Mouse (Mus musculus): ENCODE results near the gene Mettl14. TPM values are rescaled to one million over a fixed set of nuclear protein-coding genes. Genes with fewer than 3 reads are reported as not detected.
"Not testable (repeated sequence)": the region's sequence is repeated elsewhere in the genome, so short reads cannot be mapped to it uniquely, and the experiment has no call there.

Mettl14 gene
- polyA plus RNA-seq, 1 experiment = 7.0 TPM

DNA sequence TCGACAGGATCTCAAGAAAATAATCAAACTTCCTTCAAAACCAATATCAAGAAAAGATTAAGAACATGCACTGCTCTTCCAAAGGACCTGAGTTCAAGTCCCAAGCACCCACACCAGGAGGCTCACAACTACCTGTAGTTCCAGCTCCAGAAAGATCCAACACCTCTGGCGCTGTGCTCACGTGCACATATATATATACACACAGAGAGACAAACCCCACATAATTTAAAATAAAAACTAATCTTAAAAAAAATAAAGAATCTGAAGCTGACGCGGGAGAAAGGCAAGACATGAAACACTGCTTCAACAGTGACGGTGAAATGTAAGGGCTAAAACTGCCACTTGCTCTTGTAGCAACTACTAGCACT lies 806 bp downstream of the Mettl14 start:
- H3K27ac ChIP-seq (replicated peaks; ENCODE audit: low read depth, low read length) = peak overlapping the region; percentile 69

DNA sequence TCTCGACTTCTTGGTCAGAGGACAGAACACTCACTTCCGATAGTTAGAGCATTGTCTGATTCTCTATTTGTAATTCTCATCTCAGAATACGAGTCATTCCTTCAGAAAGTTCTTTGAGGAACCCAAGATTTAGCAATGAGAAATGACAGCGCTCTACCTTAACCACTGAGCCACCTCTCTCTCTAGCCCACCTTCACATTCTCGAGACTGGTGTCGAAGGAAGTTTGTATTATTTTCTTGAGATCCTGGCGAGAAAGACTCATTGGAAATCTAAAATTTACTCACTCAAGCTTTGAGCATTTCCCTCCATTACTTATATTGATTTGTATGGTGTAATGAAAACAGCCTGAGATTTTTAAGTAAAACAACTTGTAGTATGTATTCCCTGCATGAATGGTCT lies 1.5 kb downstream of the Mettl14 start:
- H3K27ac ChIP-seq (replicated peaks; ENCODE audit: low read depth, low read length) = no peak overlapping the region
- H3K4me3 ChIP-seq (ENCODE audit: insufficient read depth, low read depth, low read length) = no peak overlapping the region

More for the DNA sequence above, 806 bp downstream of the Mettl14 start:
- no peaks in the 10 kb centered on the region for H3K4me1 ChIP-seq (ENCODE audit: control insufficient read depth, insufficient read depth, insufficient read length, low read length)
- H3K4me3 ChIP-seq (ENCODE audit: insufficient read depth, low read depth, low read length) = peak overlapping the region; percentile 88

GRCm38 (mm10) chr3:123376562-123376961 lies 9.3 kb downstream of the Mettl14 start:
- H3K4me1 ChIP-seq (ENCODE audit: control insufficient read depth, insufficient read depth, insufficient read length, low read length) = no peaks in the 10 kb centered on the region
- no peak overlapping the region for H3K4me3 ChIP-seq (ENCODE audit: insufficient read depth, low read depth, low read length)
- H3K27ac ChIP-seq (replicated peaks; ENCODE audit: low read depth, low read length) = no peak overlapping the region

More for the DNA sequence above, 1.5 kb downstream of the Mettl14 start:
- no peaks in the 10 kb centered on the region for H3K4me1 ChIP-seq (ENCODE audit: control insufficient read depth, insufficient read depth, insufficient read length, low read length)

DNA sequence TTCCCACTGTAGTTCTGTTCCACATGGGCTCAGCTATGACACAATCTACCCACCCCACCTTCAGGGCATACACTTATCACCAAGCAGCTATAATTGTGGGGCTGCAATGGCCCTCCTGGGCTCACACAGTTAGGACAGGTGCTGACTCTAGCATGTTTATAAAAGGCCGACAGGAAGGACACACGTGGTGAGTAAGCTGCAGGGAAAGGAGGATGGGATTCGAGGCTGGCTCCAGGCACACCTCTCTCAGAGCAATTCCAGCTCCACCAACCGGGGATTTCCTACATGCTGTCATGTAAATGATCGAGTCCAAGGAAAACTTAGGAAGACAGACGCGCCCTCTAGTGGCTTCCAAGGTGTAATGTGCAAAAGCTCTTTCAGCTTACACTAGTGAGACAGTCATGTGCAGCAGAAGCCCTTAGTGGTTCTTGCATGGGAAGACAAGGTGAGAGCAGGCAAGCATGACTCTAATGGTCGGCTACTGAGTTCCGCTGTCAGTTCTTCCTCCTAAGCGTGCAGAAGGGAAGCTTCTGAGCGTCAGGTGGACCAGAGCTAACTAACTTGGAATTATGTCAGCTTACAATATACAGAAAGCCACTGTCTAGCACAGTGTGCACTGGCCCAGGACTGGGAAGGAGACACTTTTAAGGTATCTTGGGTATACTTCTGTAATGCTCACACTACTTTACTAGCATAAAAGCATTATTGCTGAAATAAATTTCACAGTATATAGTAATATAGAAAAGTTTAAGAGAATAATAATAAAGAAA lies 14.0 kb downstream of the Mettl14 start:
- Histone ChIP-seq H3K4me1 (ENCODE audit: control insufficient read depth, insufficient read depth, insufficient read length, low read length) (no peaks in the 10 kb centered on the region), H3K27ac (replicated peaks; ENCODE audit: low read depth, low read length) (no peak overlapping the region)

DNA sequence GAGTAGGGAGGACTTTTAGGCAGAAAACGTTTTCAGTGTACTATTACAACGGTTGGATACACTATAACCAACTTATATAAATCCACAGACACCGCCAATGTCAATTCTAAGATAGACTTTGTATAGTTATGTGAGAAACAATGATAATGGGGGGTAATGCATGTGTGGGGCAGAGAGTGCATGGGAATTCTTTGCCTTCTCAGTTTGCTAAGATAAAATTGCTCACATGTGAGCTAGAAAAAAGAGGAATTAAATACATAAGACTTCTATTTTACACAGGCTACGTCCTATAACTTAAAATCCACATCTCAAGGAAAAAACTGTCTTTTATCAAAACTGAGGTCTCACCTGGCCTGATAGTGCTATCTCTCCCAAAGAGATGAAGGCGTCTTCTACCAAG lies 15.0 kb downstream of the Mettl14 start:
- Histone ChIP-seq H3K4me1 (ENCODE audit: control insufficient read depth, insufficient read depth, insufficient read length, low read length) (no peaks in the 10 kb centered on the region), H3K27ac (replicated peaks; ENCODE audit: low read depth, low read length) (no peak overlapping the region), H3K4me3 (ENCODE audit: insufficient read depth, low read depth, low read length) (no peak overlapping the region)

More for the DNA sequence above, 14.0 kb downstream of the Mettl14 start:
- no peak overlapping the region for H3K4me3 ChIP-seq (ENCODE audit: insufficient read depth, low read depth, low read length)

DNA sequence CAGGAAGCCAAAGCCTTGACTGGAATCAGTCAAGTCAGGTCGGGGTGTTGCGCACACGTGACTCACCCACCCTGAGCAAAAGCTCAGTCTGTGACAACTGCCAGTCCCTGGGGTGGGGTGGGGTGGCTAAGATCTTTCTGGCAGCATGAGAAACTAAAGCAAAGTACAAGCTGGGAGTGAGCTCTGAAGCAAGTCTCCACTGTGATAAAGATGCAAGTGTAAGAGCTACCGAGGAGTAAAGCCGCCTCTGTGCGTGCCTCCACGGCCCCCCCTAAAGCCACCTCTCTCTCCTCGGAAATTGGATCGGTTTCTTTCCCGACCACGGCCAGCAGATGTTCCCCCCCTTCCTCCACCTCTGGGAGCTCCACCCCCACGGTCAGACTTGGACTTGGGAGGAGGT lies 16.7 kb downstream of the Mettl14 start:
- H3K4me3 ChIP-seq (ENCODE audit: insufficient read depth, low read depth, low read length) = no peak overlapping the region
- no peaks in the 10 kb centered on the region for H3K4me1 ChIP-seq (ENCODE audit: control insufficient read depth, insufficient read depth, insufficient read length, low read length)
- no peak overlapping the region for H3K27ac ChIP-seq (replicated peaks; ENCODE audit: low read depth, low read length)

DNA sequence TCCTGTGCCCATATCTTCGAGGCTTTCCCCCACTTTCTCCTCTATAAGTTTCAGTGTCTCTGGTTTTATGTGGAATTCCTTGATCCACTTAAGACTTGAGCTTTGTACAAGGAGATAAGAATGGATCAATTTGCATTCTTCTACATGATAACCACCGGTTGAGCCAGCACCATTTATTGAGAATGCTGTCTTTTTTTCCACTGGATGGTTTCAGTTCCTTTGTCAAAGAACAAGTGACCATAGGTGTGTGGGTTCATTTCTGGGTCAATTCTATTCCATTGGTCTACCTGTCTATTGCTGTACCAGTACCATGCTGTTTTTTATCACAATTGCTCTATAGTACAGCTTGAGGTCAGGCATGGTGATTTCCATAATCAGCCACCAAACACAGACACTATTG lies 19.1 kb downstream of the Mettl14 start:
- not testable (repeated sequence) for H3K4me1 ChIP-seq (ENCODE audit: control insufficient read depth, insufficient read depth, insufficient read length, low read length); H3K4me3 ChIP-seq (ENCODE audit: insufficient read depth, low read depth, low read length); H3K27ac ChIP-seq (replicated peaks; ENCODE audit: low read depth, low read length)

DNA sequence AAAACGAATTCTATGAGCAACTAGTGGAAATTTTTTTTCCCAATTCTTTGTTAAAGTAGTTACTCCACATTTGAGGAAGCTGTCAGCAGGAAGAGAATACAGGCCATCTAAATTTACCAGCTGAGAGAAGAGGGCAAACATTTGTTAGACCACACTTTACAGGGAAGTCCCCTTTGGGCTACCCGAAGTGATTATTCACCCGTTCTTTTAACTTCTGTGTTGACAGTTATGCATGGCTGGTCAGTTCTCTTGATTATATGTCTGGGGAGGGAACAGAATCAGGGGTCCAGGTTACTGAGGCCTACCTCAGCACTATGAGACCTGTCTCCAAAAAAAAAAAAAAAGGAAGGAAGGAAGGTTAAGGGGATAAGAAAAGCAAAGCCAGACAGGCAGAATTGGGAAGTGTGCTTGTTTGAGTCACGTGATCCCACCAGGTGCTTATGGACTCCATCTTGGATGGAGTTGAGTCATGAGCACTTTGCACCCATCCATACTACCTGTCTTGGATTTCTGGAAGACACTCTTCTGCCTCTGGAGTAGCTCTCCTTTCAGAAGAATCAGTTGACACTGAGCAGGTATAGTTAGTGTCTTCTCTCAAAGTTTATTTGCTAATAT lies 29.4 kb downstream of the Mettl14 start:
- H3K4me1 ChIP-seq (ENCODE audit: control insufficient read depth, insufficient read depth, insufficient read length, low read length) = no peaks in the 10 kb centered on the region
- no peak overlapping the region for H3K27ac ChIP-seq (replicated peaks; ENCODE audit: low read depth, low read length)
- no peak overlapping the region for H3K4me3 ChIP-seq (ENCODE audit: insufficient read depth, low read depth, low read length)

DNA sequence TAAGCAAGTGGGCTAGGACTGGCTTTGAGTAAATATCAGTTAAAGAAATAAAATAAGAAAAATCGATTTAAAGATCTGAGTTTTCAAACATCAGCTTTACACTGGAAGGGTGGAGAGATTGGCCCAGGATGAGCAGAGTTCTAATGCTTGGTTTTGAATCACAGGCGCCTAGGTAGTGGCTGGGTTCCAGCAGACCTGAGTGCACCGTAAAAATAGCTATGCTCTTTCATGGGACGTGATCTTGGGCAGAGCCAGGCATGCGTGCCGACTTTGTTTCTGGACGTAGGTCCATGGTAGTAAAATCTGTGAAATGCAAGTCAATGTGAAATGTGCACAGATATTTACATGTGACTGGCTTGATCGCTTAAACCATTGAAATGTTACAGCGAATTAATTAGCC lies 31.5 kb downstream of the Mettl14 start:
- Histone ChIP-seq H3K4me3 (ENCODE audit: insufficient read depth, low read depth, low read length) (no peak overlapping the region), H3K4me1 (ENCODE audit: control insufficient read depth, insufficient read depth, insufficient read length, low read length) (no peaks in the 10 kb centered on the region), H3K27ac (replicated peaks; ENCODE audit: low read depth, low read length) (no peak overlapping the region)

DNA sequence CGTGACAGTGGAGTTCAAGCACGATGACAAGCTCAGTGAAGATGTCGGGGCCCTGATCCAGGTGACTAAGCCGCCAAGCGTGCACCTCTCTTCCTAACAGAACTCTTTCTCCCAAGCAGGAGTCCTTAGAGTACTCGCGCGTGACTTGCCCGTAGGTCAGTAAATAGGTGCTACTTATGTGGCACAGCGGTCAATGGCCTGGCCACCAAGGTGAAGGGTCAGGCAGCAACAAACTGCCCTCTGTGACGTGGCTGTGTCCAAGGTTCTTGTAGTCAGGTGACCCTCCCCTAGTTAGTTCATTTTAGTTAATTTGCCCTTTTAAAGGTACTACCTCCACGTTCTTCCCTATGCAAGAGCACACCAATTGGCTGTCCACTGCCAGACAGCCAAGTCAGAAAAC lies 32.2 kb downstream of the Mettl14 start:
- H3K27ac ChIP-seq (replicated peaks; ENCODE audit: low read depth, low read length) = no peak overlapping the region

DNA sequence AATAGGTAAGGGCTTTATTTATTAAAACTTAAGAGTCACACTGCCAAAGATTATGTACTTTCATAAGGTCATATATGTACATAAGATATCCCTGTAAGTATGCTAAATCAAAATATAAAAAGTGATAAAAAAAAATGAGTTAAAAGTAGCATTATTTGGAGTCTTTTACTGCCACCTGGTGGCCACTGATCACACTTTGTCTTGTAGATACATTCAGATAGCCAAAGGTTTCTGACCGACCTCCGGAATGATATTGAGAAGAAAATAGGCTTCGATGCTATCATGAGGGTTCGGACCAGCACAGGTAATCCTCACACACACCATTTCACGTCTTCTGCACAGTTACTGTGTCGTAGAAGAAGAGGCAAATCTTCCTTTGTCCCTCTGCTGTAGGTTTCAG lies 32.7 kb downstream of the Mettl14 start:
- no peak overlapping the region for H3K4me3 ChIP-seq (ENCODE audit: insufficient read depth, low read depth, low read length)
- no peak overlapping the region for H3K27ac ChIP-seq (replicated peaks; ENCODE audit: low read depth, low read length)
- no peaks in the 10 kb centered on the region for H3K4me1 ChIP-seq (ENCODE audit: control insufficient read depth, insufficient read depth, insufficient read length, low read length)

More for the DNA sequence above, 32.2 kb downstream of the Mettl14 start:
- Histone ChIP-seq H3K4me1 (ENCODE audit: control insufficient read depth, insufficient read depth, insufficient read length, low read length) (no peaks in the 10 kb centered on the region), H3K4me3 (ENCODE audit: insufficient read depth, low read depth, low read length) (no peak overlapping the region)

- no peak overlapping the region for H3K27ac ChIP-seq (replicated peaks; ENCODE audit: low read depth, low read length)
- no peaks in the 10 kb centered on the region for H3K4me1 ChIP-seq (ENCODE audit: control insufficient read depth, insufficient read depth, insufficient read length, low read length)
Observed at GRCm38 (mm10) chr3:123351519-123351918, 34.4 kb downstream of the Mettl14 start.

DNA sequence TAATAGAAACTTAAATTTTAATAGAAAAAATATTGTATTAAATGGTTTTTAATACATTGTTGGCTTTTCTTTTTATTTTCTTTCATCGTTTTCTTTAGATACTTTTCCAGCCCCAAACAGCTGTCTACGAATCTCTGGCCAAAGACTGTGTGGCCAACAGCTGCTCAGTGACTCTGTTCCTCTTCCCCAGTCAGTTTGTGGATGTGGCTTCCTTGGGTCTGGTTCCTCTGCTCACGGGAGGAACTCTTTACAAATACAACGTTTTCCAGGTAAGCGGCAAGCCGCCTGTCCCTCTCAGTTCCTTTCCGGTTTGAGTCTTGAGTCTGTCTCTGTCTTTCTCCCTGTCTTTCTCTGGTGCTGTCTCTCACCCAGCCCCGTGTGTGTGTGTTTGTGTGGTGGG lies 35.3 kb downstream of the Mettl14 start:
- Histone ChIP-seq H3K27ac (replicated peaks; ENCODE audit: low read depth, low read length) (no peak overlapping the region), H3K4me3 (ENCODE audit: insufficient read depth, low read depth, low read length) (no peak overlapping the region), H3K4me1 (ENCODE audit: control insufficient read depth, insufficient read depth, insufficient read length, low read length) (no peaks in the 10 kb centered on the region)

More at GRCm38 (mm10) chr3:123351519-123351918, 34.4 kb downstream of the Mettl14 start:
- H3K4me3 ChIP-seq (ENCODE audit: insufficient read depth, low read depth, low read length) = no peak overlapping the region

GRCm38 (mm10) chr3:123348080-123348802 lies 37.7 kb downstream of the Mettl14 start:
- H3K4me3 ChIP-seq (ENCODE audit: insufficient read depth, low read depth, low read length) = no peak overlapping the region
- no peak overlapping the region for H3K27ac ChIP-seq (replicated peaks; ENCODE audit: low read depth, low read length)
- H3K4me1 ChIP-seq (ENCODE audit: control insufficient read depth, insufficient read depth, insufficient read length, low read length) = no peaks in the 10 kb centered on the region

DNA sequence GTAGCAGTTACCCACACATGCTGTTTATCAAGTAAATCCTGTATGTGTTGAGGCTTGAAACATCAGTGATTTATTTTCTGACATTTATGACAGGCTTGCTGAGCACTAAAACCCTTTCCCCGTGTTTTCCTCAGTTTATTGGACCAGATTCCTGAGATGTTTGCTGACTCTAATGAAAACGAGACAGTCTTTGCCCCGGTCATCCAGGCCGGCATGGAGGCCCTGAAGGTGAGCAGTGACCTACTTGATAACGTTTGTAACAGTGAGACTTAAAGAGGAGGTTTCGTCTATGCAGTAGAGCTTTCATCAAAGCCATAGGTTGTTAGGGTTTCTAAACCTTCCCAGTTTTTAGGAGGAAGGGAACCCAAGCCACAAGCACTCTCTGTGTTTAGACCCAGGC lies 42.2 kb downstream of the Mettl14 start:
- Histone ChIP-seq H3K4me3 (ENCODE audit: insufficient read depth, low read depth, low read length) (no peak overlapping the region), H3K4me1 (ENCODE audit: control insufficient read depth, insufficient read depth, insufficient read length, low read length) (no peaks in the 10 kb centered on the region), H3K27ac (replicated peaks; ENCODE audit: low read depth, low read length) (no peak overlapping the region)

Measured in brown adipose tissue, adult 24 weeks (tissue).